Mouse (Mus musculus) CH12.LX (cell line): ENCODE data around the gene Ppp2r5e. TPM values are rescaled to one million over a fixed set of nuclear protein-coding genes. Genes with fewer than 3 reads are reported as not detected.

Source experiments
- DNase-seq: peaks from one replicate; pipeline ENCODE4 v3.0.0-alpha.2; 2013; ENCODE audit errors: extremely low read depth
- H3K27ac ChIP-seq: 2 replicates; pipeline ENCODE4 v1.5.1; 2012; ENCODE audit warnings: low read depth, mild to moderate bottlenecking, control low read depth, moderate library complexity; ENCODE audit not compliant: insufficient read depth
- H3K27me3 ChIP-seq: replicated peaks from 2 replicates; pipeline ENCODE3; 2012; ENCODE audit warnings: inconsistent platforms
- H3K36me3 ChIP-seq, 2 experiments: replicated peaks in 1 of 2; 2 replicates each; pipeline versions ENCODE3 to v1.6.1; 2012; ENCODE audit warnings: inconsistent platforms in 1 of 2, low read length in 1 of 2, mild to moderate bottlenecking in 1 of 2, mixed read lengths in 1 of 2, moderate library complexity in 1 of 2; ENCODE audit not compliant: control insufficient read depth in 1 of 2, insufficient read depth in 1 of 2
- H3K4me1 ChIP-seq, 2 experiments: 2 replicates each; pipeline ENCODE4 v1.6.1; 2012; ENCODE audit warnings: inconsistent platforms in 1 of 2, moderate library complexity in 1 of 2; ENCODE audit not compliant: insufficient read depth in 2 of 2, control insufficient read depth in 1 of 2
- H3K4me2 ChIP-seq: 2 replicates; pipeline ENCODE4 v1.6.1; 2012; ENCODE audit warnings: low read depth, mild to moderate bottlenecking, control low read depth; ENCODE audit not compliant: poor library complexity, insufficient read depth, severe bottlenecking
- H3K4me3 ChIP-seq, 3 experiments: fragments of 150-350 bp in 1 of 3; sonication (generic) in 1 of 3; replicated peaks in 1 of 3; 2 replicates each; pipeline versions ENCODE3 to v1.5.1; 2011 to 2012; ENCODE audit warnings: low read depth in 2 of 3, low read length in 2 of 3, mild to moderate bottlenecking in 2 of 3, moderate library complexity in 2 of 3, control low read depth in 1 of 3, improper control_type of control experiment in 1 of 3, inconsistent platforms in 1 of 3, mixed read lengths in 1 of 3; ENCODE audit not compliant: poor library complexity in 1 of 3
- H3K79me2 ChIP-seq: replicated peaks from 2 replicates; pipeline ENCODE4 v1.6.1; 2012; ENCODE audit warnings: mild to moderate bottlenecking, moderate library complexity; ENCODE audit not compliant: control insufficient read depth, poor library complexity, insufficient read depth, severe bottlenecking; ENCODE audit errors: extremely low read depth
- H3K9ac ChIP-seq: 2 replicates; pipeline ENCODE4 v1.6.1; 2012; ENCODE audit warnings: low read depth, mild to moderate bottlenecking, control low read depth, moderate library complexity; ENCODE audit not compliant: insufficient read depth
- H3K9me3 ChIP-seq: replicated peaks from 2 replicates; pipeline ENCODE3; 2012; ENCODE audit warnings: low read length, inconsistent platforms, mixed read lengths
- CHD1 ChIP-seq: IDR thresholded peaks from 2 replicates; pipeline ENCODE4 v1.6.1; 2012; ENCODE audit warnings: low read depth, low read length, improper control_type of control experiment, inconsistent platforms
- CHD2 ChIP-seq: IDR thresholded peaks from 2 replicates; pipeline ENCODE4 v1.6.1; 2011; ENCODE audit warnings: low read length, improper control_type of control experiment
- CTCF ChIP-seq, 2 experiments: IDR thresholded peaks in 1 of 2; conservative IDR thresholded peaks in 1 of 2; 2 replicates each; pipeline ENCODE4 v1.5.1; 2011 to 2012; ENCODE audit warnings: low read depth in 2 of 2, low read length in 2 of 2, improper control_type of control experiment in 1 of 2, inconsistent platforms in 1 of 2, mild to moderate bottlenecking in 1 of 2, moderate library complexity in 1 of 2
- ETS1 ChIP-seq: conservative IDR thresholded peaks from 2 replicates; pipeline ENCODE4 v1.6.1; 2012; ENCODE audit warnings: low read depth, mild to moderate bottlenecking, inconsistent platforms, low read length, improper control_type of control experiment, moderate library complexity
- GABPA ChIP-seq: IDR thresholded peaks from 2 replicates; pipeline ENCODE4 v1.6.1; 2012; ENCODE audit warnings: low read depth, low read length, improper control_type of control experiment, inconsistent platforms; ENCODE audit not compliant: insufficient replicate concordance
- HCFC1 ChIP-seq: IDR thresholded peaks from 2 replicates; pipeline ENCODE4 v1.6.1; 2012; ENCODE audit warnings: low read depth, mild to moderate bottlenecking, inconsistent platforms, low read length, improper control_type of control experiment
- JUN ChIP-seq: IDR thresholded peaks from 2 replicates; pipeline ENCODE4 v1.6.1; 2011; ENCODE audit warnings: low read depth, mild to moderate bottlenecking, low read length, improper control_type of control experiment, moderate library complexity; ENCODE audit not compliant: insufficient read depth
- JUND ChIP-seq: conservative IDR thresholded peaks from 2 replicates; pipeline ENCODE4 v1.6.1; 2011; ENCODE audit warnings: low read depth, low read length, improper control_type of control experiment
- MAFK ChIP-seq: IDR thresholded peaks from 2 replicates; pipeline ENCODE4 v1.6.1; 2011; ENCODE audit warnings: low read length, improper control_type of control experiment; ENCODE audit not compliant: insufficient replicate concordance
- MAZ ChIP-seq: IDR thresholded peaks from 2 replicates; pipeline ENCODE4 v1.6.1; 2012; ENCODE audit warnings: low read depth, mild to moderate bottlenecking, inconsistent platforms, low read length, improper control_type of control experiment, moderate library complexity
- MXI1 ChIP-seq: IDR thresholded peaks from 2 replicates; pipeline ENCODE4 v1.6.1; 2011; ENCODE audit warnings: mild to moderate bottlenecking, low read depth, low read length, improper control_type of control experiment
- POLR2A ChIP-seq: IDR thresholded peaks from 2 replicates; pipeline ENCODE4 v1.6.1; 2011; ENCODE audit warnings: low read depth, mild to moderate bottlenecking, improper control_type of control experiment, low read length
- POLR2AphosphoS2 ChIP-seq: IDR thresholded peaks from 2 replicates; pipeline ENCODE4 v1.6.1; 2011; ENCODE audit warnings: low read depth, low read length, improper control_type of control experiment
- RAD21 ChIP-seq: IDR thresholded peaks from 2 replicates; pipeline ENCODE4 v1.6.1; 2011; ENCODE audit warnings: low read depth, mild to moderate bottlenecking, low read length, improper control_type of control experiment, moderate library complexity
- SIN3A ChIP-seq: IDR thresholded peaks from 2 replicates; pipeline ENCODE4 v1.6.1; 2012; ENCODE audit warnings: low read length, improper control_type of control experiment, inconsistent platforms
- TBP ChIP-seq: conservative IDR thresholded peaks from 2 replicates; pipeline ENCODE4 v1.6.1; 2011; ENCODE audit warnings: low read depth, low read length, improper control_type of control experiment
- TCF12 ChIP-seq: IDR thresholded peaks from 2 replicates; pipeline ENCODE4 v1.6.1; 2014; ENCODE audit warnings: low read depth, mild to moderate bottlenecking, inconsistent platforms, low read length, improper control_type of control experiment
- UBTF ChIP-seq: IDR thresholded peaks from 2 replicates; pipeline ENCODE4 v1.6.1; 2012; ENCODE audit warnings: low read depth, mild to moderate bottlenecking, inconsistent platforms, low read length, improper control_type of control experiment, moderate library complexity
- USF2 ChIP-seq: conservative IDR thresholded peaks from 2 replicates; pipeline ENCODE4 v1.6.1; 2011; ENCODE audit warnings: low read depth, low read length, improper control_type of control experiment
- ZNF384 ChIP-seq: IDR thresholded peaks from 2 replicates; pipeline ENCODE4 v1.6.1; 2012; ENCODE audit warnings: low read depth, low read length, improper control_type of control experiment, inconsistent platforms
- dilution Hi-C: fragments of 300-500 bp; cut with MboI; formaldehyde crosslinking; loops from 2 replicates; pipeline ENCODE4 v1.14.3; 2020; ENCODE audit warnings: low sequenced_read_pairs; ENCODE audit not compliant: extremely low pct_unique_long_range_greater_than_20kb, extremely low pct_ligation_motif_present
- in situ Hi-C: fragments of 300-500 bp; cut with MboI; formaldehyde crosslinking; loops from 3 replicates; pipeline ENCODE4 v1.14.3; 2019; ENCODE audit warnings: low sequenced_read_pairs, low pct_ligation_motif_present, low pct_unique_long_range_greater_than_20kb, mixed read lengths
- polyA plus RNA-seq: library from polyadenylated mRNA; unstranded; fragments of >175 nt; gene quantifications from 2 replicates; pipeline ENCODE4 v1.2.1, GENCODE M21; 2012; ENCODE audit warnings: low read depth; ENCODE audit not compliant: insufficient read length
- total RNA-seq, 2 experiments: library from RNA; depleted of rRNA; stranded (reverse); fragments of 300-350 nt in 1 of 2; fragments of >200 nt in 1 of 2; gene quantifications; 2 replicates each; pipeline ENCODE4 v1.2.3; 2012 to 2014

Ppp2r5e gene
- total and polyA plus RNA-seq, 3 experiments, result 9.3 to 21.7 (median 10.0) TPM

GRCm38 (mm10) chr12:75552296-75552695, 43.7 kb downstream of the Ppp2r5e start:
- H3K36me3 ChIP-seq, result peaks cover 0 to 22% of the 10 kb centered on the region in 2 experiments
- H3K27ac ChIP-seq, result no peak overlapping the region
- no peaks in the 10 kb centered on the region for H3K27me3 ChIP-seq
- no peak overlapping the region for H3K4me3 ChIP-seq
- H3K9ac ChIP-seq, result no peak overlapping the region
- H3K4me1 ChIP-seq, result peaks cover 4 to 16% of the 10 kb centered on the region in 2 experiments; a peak in 3 of 4 replicates
- TF ChIP-seq JUND (no peak), TCF12 (no peak), MXI1 (no peak), MAZ (no peak), SIN3A (no peak), JUN (no peak), GABPA (no peak)
- no peak for DNase-seq
- dilution Hi-C loops, result no loop called here
- H3K9me3 ChIP-seq, result no peaks in the 10 kb centered on the region
- in situ Hi-C loops, result no loop called here
- H3K79me2 ChIP-seq, result peaks cover 9% of the 10 kb centered on the region; the same call in 1 of the 2 replicates
- H3K4me2 ChIP-seq, result no peak overlapping the region

GRCm38 (mm10) chr12:75551671-75552070, 44.4 kb downstream of the Ppp2r5e start:
- no peak for TF ChIP-seq CTCF (conservative IDR thresholded peaks at IDR 0.05 in 1 of 2, IDR thresholded peaks at IDR 0.05 in 1 of 2; ENCODE audit: low read depth in 2 of 2, low read length in 2 of 2)
- TF ChIP-seq CHD1, result no peak
- TF ChIP-seq RAD21, result no peak
- no peak for TF ChIP-seq POLR2A
- TF ChIP-seq POLR2AphosphoS2, result no peak
- TF ChIP-seq JUND, result no peak
- TF ChIP-seq UBTF, result no peak
- no peak for DNase-seq
- Histone ChIP-seq H3K27me3 (no peaks in the 10 kb centered on the region), H3K4me1 (peaks cover 4 to 16% of the 10 kb centered on the region in 2 experiments; a peak in 3 of 4 replicates), H3K27ac (no peak overlapping the region), H3K4me2 (no peak overlapping the region), H3K9ac (no peak overlapping the region), H3K36me3 (peaks cover 0 to 20% of the 10 kb centered on the region in 2 experiments), H3K4me3 (no peak overlapping the region), H3K79me2 (peaks cover 9% of the 10 kb centered on the region; the same call in 1 of the 2 replicates), H3K9me3 (no peaks in the 10 kb centered on the region)
- in situ Hi-C loops, result no loop called here
- dilution Hi-C loops, result no loop called here

GRCm38 (mm10) chr12:75548999-75549398, 47.0 kb downstream of the Ppp2r5e start:
- Histone ChIP-seq H3K79me2 (peaks cover 9% of the 10 kb centered on the region), H3K9ac (no peak overlapping the region), H3K4me1 (peaks cover 3 to 23% of the 10 kb centered on the region in 2 experiments; a peak in 3 of 4 replicates), H3K4me3 (no peak overlapping the region), H3K36me3 (peaks cover 0 to 19% of the 10 kb centered on the region in 2 experiments), H3K27me3 (no peaks in the 10 kb centered on the region), H3K4me2 (no peak overlapping the region), H3K9me3 (no peaks in the 10 kb centered on the region), H3K27ac (no peak overlapping the region)
- dilution Hi-C loops (no loop called here), in situ Hi-C loops (no loop called here)
- TF ChIP-seq SIN3A (no peak), GABPA (no peak), ZNF384 (no peak), TBP (no peak), MAZ (no peak), MAFK (no peak), UBTF (no peak), HCFC1 (no peak), JUND (no peak), USF2 (no peak), POLR2AphosphoS2 (no peak), ETS1 (no peak), CHD2 (no peak)
- no peak for DNase-seq
